In genomic region chr19:60950056-60950869, GRCm38 (mm10) we compare ENCODE assay signal across 9 mouse cellular contexts.
A peak's percentile ranks its signal among the peaks of the same experiment; 100 is the strongest.
DNase-seq lines count a peak whose midpoint lies in the region; TF ChIP-seq lines count a peak whose summit lies in the region.
"Had no signal": no experiment of that assay in that cellular context is flagged by ENCODE, and none has a peak within 500 bp of the region (broad histone marks: within the 10 kb centered on the region; RNA-seq: fewer than 3 reads in every experiment).

No protein-coding gene starts in this region.

- H3K4me1 ChIP-seq in lung, adult 2 months (ENCODE audit: control insufficient read depth, insufficient read depth, low read length) = peaks cover 30% of the 10 kb centered on the region

- WGBS in lung, adult 2 months = 33% methylated on average over 7 of the region's 7 CpGs

- TF ChIP-seq CTCF in lung, adult 2 months (IDR thresholded peaks at IDR 0.05; ENCODE audit: insufficient read depth, low read length) = no peak

- H3K4me3 ChIP-seq in lung, adult 2 months (replicated peaks; ENCODE audit: extremely low read depth, low read depth, low read length) = no peak overlapping the region
- H3K4me3 ChIP-seq: limb, embryonic 12.5 days had no signal

- no peak for TF ChIP-seq POLR2A in lung, adult 2 months (IDR thresholded peaks at IDR 0.05; ENCODE audit: borderline replicate concordance, extremely low read depth, low read depth, low read length)

- peak; percentile 81 to 88 for DNase-seq in lung, adult 18-20 months
- DNase-seq in lung, adult 2 months = no peak
- peak; percentile 77 to 83 for DNase-seq in heart, adult 9 months (ENCODE audit: low spot score in 2 of 2)
- DNase-seq in kidney, postnatal 10 days = peak; percentile 66
- DNase-seq in frontal cortex, postnatal 14 days (ENCODE audit: low spot score in 2 of 2) = no peak
- no peak for DNase-seq in thymus, postnatal 4 days
- DNase-seq in layer of hippocampus, adult 8-10 months (ENCODE audit: low spot score in 2 of 2) = no peak
- DNase-seq in spleen, adult 18-20 months = no peak

Comparison
In these comparisons a context has a peak if more than half of its experiments do, and no peak if none do; other contexts are left out.
1. DNase-seq: peak in lung, adult 18-20 months (2 of 2), heart, adult 9 months (2 of 2) and kidney, postnatal 10 days (single experiment); none in lung, adult 2 months (single experiment), frontal cortex, postnatal 14 days (0 of 2), thymus, postnatal 4 days (single experiment), layer of hippocampus, adult 8-10 months (0 of 2) and spleen, adult 18-20 months (0 of 2).